Mouse (Mus musculus) embryonic stem cell, embryonic (primary cell): ENCODE results near the gene Kif3a.

Source experiments
- CTCF ChIA-PET, 4 experiments: fragments of 300-600 bp in 2 of 4; fragments of 350-600 bp in 2 of 4; sonication (Branson Sonifier 250); formaldehyde crosslinking; loops; one replicate each; lab custom pipeline; 2022; ENCODE audit warnings: inconsistent platforms in 2 of 4; lab: Charles Lee
- POLR2A ChIA-PET, 4 experiments: fragments of 300-600 bp in 2 of 4; fragments of 350-600 bp in 2 of 4; sonication (Branson Sonifier 250); formaldehyde crosslinking; loops; one replicate each; lab custom pipeline; 2022; ENCODE audit warnings: antibody characterized with exemption in 4 of 4, inconsistent platforms in 1 of 4; lab: Charles Lee

The Kif3a gene

GRCm38 (mm10) chr11:53584849-53585248, 17.7 kb downstream of the Kif3a start:
- POLR2A ChIA-PET: interaction anchor here in 1 of 4 experiments (1.0 kb wide), 1 partner anchor 17 kb away, joined by 3 read pairs; the partner anchor contains the start of gene Kif3a
- CTCF ChIA-PET: interaction anchor here (0.5 to 1.9 kb wide), 10 partner anchors 14 to 244 kb away, joined by 3 to 7 read pairs (median 3); partner anchors contain the start of genes Gm9837 (in 1 of the 4) and Kif3a (in 1 of the 4)

- ChIA-PET CTCF (interaction anchor here in 3 of 4 experiments (1.0 to 1.9 kb wide), 6 partner anchors 12 to 42 kb away, joined by 3 to 7 read pairs (median 4); partner anchors contain the start of gene Kif3a (in 1 of the 3)), POLR2A (no interaction called here)
Observed at GRCm38 (mm10) chr11:53585510-53585909, 18.3 kb downstream of the Kif3a start.

DNA sequence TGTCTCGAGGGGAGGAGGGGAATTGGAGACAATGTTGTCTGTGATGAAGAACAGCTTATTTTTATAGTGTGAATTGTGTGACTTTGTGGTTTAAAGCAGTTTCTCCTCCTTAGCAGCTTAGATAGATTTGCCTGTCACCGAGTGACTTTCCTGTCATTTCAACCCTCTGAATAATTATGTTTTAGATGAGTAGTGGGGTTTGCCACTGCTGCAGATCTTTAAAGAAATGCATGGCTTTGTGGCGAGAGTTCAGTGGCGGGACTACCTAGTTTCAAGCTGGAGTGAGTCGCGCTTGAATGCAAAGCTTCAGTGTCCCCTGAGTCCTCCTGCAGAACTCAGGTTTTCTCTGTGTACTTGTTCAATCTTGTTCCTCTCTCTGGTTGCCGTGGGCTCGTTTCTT, 21.1 kb downstream of the Kif3a start:
- CTCF ChIA-PET: interaction anchor here in 2 of 4 experiments (0.8 to 2.9 kb wide), 6 partner anchors 17 to 149 kb away, joined by 3 to 7 read pairs (median 4); no protein-coding TSS in a partner anchor
- POLR2A ChIA-PET: interaction anchor here in 1 of 4 experiments (0.8 kb wide), 1 partner anchor 10 kb away, joined by 3 read pairs; no protein-coding TSS in a partner anchor

DNA sequence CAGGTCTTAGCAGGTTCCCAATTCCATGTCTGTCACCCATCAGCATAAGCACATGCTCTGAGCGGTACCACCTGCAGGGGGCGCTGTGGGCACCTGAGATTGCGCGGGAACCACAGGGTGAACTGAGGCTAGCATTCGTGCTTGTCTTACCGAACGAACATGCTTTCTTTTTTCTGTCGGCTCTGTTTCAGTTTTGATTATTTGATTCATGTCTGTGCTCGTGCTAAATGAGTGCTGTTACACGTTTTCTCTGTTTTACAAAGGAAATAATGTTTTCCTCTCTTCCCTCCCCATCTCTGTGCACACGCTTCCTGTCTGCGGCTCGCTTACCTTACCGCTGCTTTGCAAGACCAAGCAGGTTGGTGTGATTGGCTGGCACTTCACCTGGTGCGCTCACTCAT, 23.2 kb downstream of the Kif3a start:
- ChIA-PET CTCF (interaction anchor here (0.5 to 3.9 kb wide), 29 partner anchors 9 to 467 kb away, joined by 3 to 16 read pairs (median 3); partner anchors contain the start of genes Gm9837 (in 1 of the 4), Il13 (in 1 of the 4) and Kif3a (in 1 of the 4)), POLR2A (interaction anchor here in 2 of 4 experiments (0.8 to 1.5 kb wide), 3 partner anchors 9 to 115 kb away, joined by 3 to 5 read pairs (median 3); no protein-coding TSS in a partner anchor)

DNA sequence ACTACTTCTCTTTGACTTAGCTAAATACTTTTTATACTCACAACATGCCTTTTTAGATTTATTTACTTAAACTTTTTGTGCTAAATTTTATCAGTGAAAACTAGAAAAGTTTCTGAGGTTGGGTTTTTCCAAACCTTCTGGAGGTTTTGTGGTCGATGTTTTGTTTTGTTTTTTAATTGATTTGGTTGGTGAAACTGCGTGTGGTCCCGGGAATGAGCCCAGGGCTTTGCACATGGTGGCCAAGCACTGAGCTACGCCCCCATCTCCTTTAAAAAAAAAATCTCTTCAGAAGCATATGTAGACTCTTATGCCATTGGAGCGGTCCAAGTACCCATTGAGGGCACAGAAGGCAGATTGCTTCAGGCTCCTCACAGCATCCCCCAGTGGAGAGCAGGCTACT, 23.9 kb downstream of the Kif3a start:
- ChIA-PET CTCF (interaction anchor here (0.6 to 3.9 kb wide), 11 partner anchors 10 to 341 kb away, joined by 3 to 16 read pairs (median 3); partner anchors contain the start of genes Gm12216 (in 1 of the 4) and Gm9837 (in 1 of the 4)), POLR2A (interaction anchor here in 1 of 4 experiments (0.8 kb wide), 1 partner anchor 116 kb away, joined by 3 read pairs; no protein-coding TSS in a partner anchor)

- POLR2A ChIA-PET: interaction anchor here in 1 of 4 experiments (1.0 kb wide), 1 partner anchor 102 kb away, joined by 3 read pairs; the partner anchor contains the start of gene Rad50
Observed at GRCm38 (mm10) chr11:53604983-53605382, 37.8 kb downstream of the Kif3a start.

DNA sequence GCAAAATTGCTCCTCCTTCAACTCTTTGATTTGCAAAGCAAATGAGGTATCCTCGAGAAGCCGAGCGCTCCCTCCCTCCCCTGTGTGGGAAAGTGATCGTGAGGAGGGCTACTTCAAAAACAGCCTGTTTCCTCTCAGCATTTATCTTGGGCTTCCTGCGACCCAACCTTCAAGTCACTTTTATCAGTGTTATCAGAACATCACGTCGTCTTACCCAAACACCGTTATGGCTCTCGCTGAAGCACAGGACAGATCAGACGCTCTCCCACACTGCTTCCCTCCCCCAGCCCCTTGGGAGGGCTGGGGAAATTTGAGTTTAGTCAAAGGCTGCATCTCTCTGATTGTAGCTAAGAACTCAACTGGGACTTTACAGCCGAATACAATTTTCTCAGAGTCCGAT, 38.4 kb downstream of the Kif3a start:
- CTCF ChIA-PET: interaction anchor here in 3 of 4 experiments (0.6 to 3.1 kb wide), 26 partner anchors 8 to 148 kb away, joined by 3 to 22 read pairs (median 4); partner anchors contain the start of genes Gm9837 (in 1 of the 3), Gm9945 (in 1 of the 3), Il13 (in 1 of the 3) and Il4 (in 1 of the 3)
- POLR2A ChIA-PET: interaction anchor here in 2 of 4 experiments (1.0 to 1.5 kb wide), 2 partner anchors 32 to 102 kb away, joined by 3 to 4 read pairs; partner anchors contain the start of gene Rad50 (in 1 of the 2)

More at GRCm38 (mm10) chr11:53604983-53605382, 37.8 kb downstream of the Kif3a start:
- CTCF ChIA-PET: interaction anchor here in 3 of 4 experiments (0.6 to 3.1 kb wide), 24 partner anchors 9 to 147 kb away, joined by 3 to 22 read pairs (median 4); partner anchors contain the start of genes Gm9837 (in 1 of the 3), Gm9945 (in 1 of the 3), Il13 (in 1 of the 3) and Il4 (in 1 of the 3)

DNA sequence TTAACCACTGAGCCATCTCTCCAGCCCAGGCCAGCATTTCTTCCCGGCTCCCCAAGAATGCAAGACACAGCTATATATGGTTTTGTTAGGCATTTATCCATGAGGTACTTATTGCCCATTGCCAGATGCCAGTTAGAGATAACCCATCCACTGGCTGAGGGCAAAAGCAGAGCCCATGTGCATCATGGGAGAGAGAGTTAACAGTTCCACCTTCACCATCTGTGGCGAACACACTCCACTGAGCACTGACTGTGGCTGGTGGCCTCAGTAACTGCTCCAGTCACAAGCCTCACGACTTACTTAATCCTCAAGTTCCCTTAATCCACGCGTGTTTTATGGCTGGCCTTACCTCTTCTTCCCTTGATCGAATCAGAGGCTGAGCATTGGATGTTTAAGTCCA, 42.1 kb downstream of the Kif3a start:
- ChIA-PET CTCF (interaction anchor here in 2 of 4 experiments (0.6 to 1.0 kb wide), 2 partner anchors 18 to 838 kb away, joined by 4 read pairs; no protein-coding TSS in a partner anchor), POLR2A (no interaction called here)

DNA sequence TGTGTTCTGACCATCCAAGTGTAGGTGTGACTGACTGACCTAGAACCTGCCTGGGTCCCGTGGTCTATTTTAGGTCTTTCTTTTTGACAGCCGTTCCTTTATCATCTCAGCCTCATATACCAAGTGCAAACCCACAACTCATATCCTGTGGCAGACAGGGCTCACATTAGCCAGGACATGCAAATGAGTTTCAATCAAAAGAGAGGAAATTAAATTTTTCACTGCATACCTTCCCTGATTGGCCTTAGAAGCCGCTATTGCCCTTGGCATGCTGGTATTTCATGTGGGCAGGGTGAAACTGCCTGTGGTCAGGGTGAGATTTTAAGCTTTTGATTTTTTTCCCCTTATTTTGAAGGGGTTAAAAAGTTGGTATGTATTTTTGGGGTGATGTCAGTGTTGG, 42.5 kb downstream of the Kif3a start:
- POLR2A ChIA-PET: no interaction called here
- CTCF ChIA-PET: interaction anchor here in 3 of 4 experiments (0.6 to 1.1 kb wide), 3 partner anchors 17 to 837 kb away, joined by 3 to 4 read pairs (median 4); no protein-coding TSS in a partner anchor

DNA sequence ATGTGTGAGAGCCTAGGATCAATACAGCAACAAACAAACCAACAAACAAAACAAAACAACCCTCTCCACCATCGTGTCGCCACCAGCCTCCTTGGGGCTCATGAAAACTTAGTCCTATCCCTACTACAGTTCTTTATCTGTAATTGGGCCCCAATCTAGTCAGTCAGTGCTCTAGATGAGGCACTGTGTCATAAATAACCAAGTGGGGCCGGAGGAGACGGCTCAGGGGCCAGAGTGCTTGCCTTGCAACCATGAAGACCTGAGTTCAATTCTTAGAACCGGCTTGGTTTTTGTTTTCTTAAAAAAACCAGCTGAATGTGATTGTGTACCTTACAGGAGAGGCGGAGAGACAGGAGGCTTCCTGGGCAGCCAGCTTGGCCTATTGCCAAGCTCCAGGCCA, 48.0 kb downstream of the Kif3a start:
- POLR2A ChIA-PET: no interaction called here
- CTCF ChIA-PET: no interaction called here

DNA sequence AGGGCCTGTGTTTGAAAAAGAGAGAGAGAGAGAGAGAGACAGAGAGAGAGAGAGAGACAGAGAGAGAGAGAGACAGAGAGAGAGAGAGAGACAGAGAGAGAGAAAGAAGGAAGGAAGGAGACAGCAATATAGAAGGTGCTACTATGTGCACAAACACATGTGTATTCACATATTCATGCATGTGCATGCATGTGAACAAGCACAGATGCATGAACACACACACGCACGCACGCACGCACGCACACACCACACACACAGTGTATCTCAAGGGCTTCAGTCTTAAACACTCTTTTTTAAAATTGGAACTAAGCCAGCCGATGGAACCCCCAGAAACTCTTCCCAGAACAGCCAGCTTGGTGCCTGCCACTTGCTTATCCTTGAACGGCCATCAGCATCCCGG, 48.4 kb downstream of the Kif3a start:
- POLR2A ChIA-PET: no interaction called here
- CTCF ChIA-PET: interaction anchor here in 1 of 4 experiments (1.1 kb wide), 1 partner anchor 12 kb away, joined by 5 read pairs; no protein-coding TSS in a partner anchor

DNA sequence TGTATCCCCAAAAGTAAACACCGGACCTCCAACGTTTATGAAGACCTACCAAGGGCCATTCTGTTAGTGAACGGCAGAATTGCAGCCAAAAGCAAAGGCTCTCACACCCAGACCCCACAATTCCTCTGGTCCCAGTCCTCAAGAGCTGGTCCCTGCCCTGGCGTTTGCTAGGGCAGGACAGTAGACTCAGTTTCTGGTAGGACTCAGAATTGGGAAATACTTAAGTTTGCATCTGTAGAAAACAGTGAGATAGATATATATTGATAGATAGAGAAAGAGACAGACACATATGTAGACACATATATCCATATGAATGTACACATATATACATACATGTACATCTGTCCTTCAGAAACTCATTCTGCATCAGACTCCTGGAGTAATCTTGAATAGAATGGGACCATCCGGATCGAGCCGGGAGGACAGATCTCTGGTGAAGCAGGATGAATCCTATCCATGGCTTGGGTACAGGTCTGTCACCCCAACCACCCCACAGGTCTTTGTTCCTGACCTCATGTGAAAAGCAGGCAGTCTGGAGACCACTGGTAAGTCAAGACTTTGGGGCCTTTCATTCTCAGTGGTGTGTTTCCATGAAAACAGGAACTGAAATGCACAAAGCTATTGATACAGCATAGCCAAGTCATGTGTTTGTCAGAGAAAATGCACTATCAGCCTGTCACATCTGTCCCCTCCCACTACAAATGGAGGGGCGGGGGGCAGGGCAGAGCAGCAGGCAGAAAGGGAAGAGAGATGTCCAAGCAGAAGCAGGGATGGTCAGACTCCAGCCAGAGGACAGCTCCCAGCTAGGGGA, 49.8 kb downstream of the Kif3a start:
- ChIA-PET CTCF (interaction anchor here in 2 of 4 experiments (0.8 to 1.1 kb wide), 2 partner anchors 11 kb away, joined by 3 to 5 read pairs; no protein-coding TSS in a partner anchor), POLR2A (interaction anchor here in 1 of 4 experiments (0.7 kb wide), 1 partner anchor 185 kb away, joined by 3 read pairs; no protein-coding TSS in a partner anchor)

GRCm38 (mm10) chr11:53617562-53618109, 50.5 kb downstream of the Kif3a start:
- CTCF ChIA-PET: interaction anchor here in 1 of 4 experiments (0.8 kb wide), 1 partner anchor 10 kb away, joined by 3 read pairs; no protein-coding TSS in a partner anchor
- POLR2A ChIA-PET: interaction anchor here in 1 of 4 experiments (0.7 kb wide), 1 partner anchor 184 kb away, joined by 3 read pairs; no protein-coding TSS in a partner anchor

DNA sequence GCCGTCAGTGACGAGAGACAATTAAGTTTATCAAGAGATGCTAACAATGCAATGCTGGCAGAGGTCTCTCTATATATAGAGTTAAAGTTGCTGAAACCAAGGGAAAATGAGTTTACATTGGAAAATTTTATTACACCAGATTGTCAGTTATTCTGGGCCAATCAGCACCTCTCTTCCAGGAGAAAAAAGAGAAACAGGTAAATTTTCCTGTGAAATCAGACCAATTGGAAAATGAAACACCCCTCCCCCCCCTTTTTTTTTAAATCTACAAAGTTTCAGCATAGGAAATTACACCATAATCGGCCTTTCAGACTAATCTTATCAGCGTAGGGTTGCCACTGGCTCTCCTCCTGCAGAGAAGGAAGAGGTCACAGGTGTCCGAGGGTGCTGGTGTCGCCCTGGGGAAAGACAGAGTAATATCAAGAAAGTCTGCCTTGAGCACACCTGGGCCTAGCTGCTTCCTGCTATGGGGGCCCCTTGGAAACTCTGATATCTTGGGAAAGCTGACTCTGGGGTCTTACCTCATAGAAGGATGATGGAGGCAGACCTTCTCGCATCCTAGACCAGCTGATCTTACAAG, 51.5 kb downstream of the Kif3a start, which contains the start of gene Il4:
Gene Il4 (minus strand): TSS at position 51 of the 580 bp plus-strand sequence.
- POLR2A ChIA-PET: interaction anchor here in 2 of 4 experiments (0.6 kb wide), 2 partner anchors 152 to 270 kb away, joined by 3 read pairs; no protein-coding TSS in a partner anchor
- CTCF ChIA-PET: interaction anchor here in 3 of 4 experiments (0.6 to 1.7 kb wide), 3 partner anchors 14 to 526 kb away, joined by 3 to 11 read pairs (median 7); no protein-coding TSS in a partner anchor

DNA sequence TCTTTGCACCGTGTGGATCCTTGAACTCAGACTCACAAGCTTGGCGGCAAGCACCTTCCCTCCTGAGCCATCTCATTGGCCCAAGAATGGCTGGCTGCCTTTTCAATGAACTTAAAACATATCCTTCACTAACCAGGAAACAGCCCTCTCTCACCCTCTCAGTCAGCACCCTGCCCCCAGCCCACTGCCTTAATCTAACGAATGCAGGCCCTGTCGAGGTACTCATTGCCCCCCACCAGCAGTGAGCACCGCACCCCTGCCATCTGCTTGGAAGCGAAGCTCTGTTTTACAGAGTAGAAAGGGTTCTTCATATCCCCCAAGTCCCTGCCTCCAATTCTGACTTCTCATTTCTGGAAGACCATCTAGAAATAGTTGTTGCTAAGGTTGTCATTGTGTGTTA, 52.2 kb downstream of the Kif3a start:
- ChIA-PET POLR2A (interaction anchor here in 2 of 4 experiments (0.6 to 0.9 kb wide), 2 partner anchors 34 to 111 kb away, joined by 3 read pairs; no protein-coding TSS in a partner anchor), CTCF (interaction anchor here in 1 of 4 experiments (1.7 kb wide), 1 partner anchor 14 kb away, joined by 7 read pairs; no protein-coding TSS in a partner anchor)

GRCm38 (mm10) chr11:53620094-53620493, 52.9 kb downstream of the Kif3a start:
- CTCF ChIA-PET: no interaction called here
- POLR2A ChIA-PET: interaction anchor here in 2 of 4 experiments (0.6 to 0.9 kb wide), 2 partner anchors 33 to 110 kb away, joined by 3 read pairs; no protein-coding TSS in a partner anchor
